Mouse (Mus musculus): ENCODE measurements at regions not wholly inside any gene's neighbourhood (a gene's known extent, or its start where the extent isn't known, plus 50 kb on each side); places are given as distances from the start of the nearest gene placed in this dataset.

DNA sequence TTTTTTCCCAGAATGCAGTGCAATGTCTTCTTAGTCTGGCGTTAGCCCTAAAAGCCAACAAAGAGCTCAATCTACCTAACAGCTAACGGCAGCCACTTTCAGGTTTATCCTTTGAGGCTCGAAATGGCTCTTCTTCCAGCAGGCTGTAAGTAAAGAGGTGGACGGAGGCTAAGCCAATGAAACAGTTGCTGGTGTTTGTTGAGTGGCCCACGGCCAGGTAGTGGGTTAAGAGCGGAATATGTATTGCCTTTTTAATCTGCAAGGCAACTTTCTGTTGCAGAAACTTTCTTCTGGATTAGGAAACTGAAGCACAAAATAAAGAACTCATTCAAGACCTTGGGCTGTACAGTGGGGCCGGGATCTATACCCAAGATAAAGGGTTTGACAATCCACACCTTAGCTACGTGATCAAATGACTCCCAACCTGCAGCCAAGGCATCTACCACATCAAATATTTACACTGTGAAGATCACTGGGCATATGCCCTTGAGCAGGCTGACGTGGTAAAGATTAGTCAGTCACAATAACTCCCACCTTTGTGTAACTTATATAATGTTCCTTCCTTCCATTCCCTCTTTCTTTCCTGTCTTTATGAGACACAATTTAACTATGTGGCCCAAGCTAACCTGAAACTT, 62.3 kb upstream of the Peli2 start:
- no peak for DNase-seq (ENCODE audit: low spot score)

DNA sequence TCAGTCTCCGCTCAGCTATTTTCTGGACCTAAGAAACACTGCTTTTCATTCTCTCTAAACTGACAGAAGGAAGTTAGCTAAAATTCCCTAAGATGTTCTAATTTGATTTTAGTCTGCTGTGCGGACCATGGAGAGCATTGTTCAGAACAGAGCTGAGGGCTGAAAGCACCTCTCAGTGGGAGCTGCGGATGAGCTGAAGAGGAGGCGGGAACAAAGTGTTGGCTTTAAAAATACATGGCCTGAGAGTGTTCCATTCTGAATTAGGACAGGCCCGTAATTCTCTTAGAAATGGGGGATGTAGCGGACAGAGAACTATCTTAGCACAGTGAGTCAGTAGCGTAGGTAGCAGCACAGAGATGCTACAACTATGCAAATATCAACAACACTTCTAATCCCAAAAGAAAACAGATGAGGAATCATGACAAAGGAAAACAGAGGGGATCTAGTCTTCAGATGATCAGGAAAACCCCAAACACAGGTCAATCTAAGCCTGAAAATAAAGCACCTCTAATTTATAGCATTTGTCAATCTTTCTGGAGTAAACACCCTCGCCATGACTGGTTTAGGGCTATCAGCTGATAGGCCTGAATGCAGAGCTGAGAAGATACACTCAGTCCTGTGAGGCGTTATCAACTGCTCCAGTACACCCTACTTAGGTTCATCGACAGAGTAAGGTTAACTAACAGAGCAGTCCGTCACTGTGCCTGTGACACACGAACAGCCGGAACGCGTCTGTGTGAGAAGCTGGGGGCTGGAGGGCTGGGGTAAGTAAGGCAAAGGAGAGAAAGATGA, 60.8 kb upstream of the Peli2 start:
- DNase-seq (ENCODE audit: low spot score), result no peak

DNA sequence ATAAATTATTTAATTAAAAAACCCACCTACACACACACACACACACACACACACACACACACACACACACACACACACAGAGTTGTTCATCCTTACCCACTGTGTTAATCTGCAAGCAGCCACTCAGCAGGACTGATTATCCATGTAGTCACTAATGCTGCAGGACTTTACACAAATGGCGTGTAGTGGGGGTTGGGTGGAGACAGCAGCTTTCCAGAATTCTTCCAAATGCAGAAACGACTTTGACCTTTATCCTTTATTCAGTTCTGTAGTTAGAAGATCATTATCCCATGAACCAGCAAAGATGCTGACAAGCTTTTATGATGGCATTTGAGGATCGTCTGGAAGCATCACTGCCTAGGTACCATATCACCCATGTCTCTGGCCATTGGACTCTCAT, 52.0 kb upstream of the Peli2 start:
- no peak for DNase-seq (ENCODE audit: low spot score)
